Mouse (Mus musculus): Measurements from ENCODE around the gene Rnf224. TPM values are rescaled to one million over a fixed set of nuclear protein-coding genes. Genes with fewer than 3 reads are reported as not detected.
"Not testable (repeated sequence)": the region's sequence is repeated elsewhere in the genome, so short reads cannot be mapped to it uniquely, and the experiment has no call there.

The Rnf224 gene
- total RNA-seq, 2 experiments from 2014 or later, result not detected

DNA sequence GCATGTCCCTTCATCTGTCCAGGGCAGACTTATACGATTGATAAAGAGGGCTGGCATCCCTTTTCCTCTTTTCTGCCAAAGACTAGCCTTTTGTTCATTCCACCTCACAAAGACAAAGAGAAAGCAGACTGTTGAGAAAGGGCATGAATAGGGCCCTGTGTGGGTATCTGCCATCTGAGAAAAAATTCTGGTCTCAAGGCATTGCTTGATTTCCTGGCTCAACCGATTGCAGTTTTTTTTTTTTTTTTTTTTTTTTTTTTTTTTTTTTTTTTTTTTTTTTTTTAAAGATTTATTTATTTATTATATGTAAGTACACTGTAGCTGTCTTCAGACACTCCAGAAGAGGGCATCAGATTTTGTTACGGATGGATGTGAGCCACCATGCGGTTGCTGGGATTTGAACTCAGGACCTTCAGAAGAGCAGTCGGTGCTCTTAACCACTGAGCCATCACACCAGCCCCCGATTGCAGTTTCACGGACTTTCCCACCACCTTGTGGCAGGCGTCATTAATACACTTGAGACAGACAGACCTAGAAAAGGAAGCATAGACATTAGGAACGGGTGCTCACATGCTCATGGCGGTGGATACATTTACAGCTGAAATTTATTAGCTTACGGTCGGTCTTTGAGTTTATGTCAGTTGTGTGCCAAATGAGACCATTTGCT is 20.0 kb upstream of the Rnf224 start:
- DNase-seq (ENCODE audit: low spot score in 2 of 2), result not testable (repeated sequence)

DNA sequence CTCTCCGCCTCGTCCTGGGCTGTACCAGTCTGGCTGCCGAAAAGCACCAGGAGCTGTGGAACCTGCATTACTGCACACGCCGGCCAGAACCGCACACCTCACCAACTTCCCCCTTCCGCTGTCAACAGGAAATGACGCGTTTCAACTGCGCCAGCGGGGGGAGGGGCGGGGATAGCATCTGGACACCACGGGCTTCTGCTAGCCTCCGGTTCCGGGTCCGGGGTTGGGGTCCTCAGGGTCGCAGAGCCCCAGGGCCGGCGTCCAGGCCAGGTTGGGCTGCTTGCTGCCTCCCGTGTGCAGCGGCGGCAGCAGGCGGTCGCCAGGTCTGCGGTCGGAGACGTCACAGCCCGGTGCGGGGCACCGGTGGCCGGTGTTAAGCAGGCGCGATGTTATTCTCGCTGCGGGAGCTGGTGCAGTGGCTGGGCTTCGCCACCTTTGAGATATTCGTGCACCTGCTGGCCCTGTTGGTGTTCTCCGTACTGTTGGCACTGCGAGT is 18.7 kb upstream of the Rnf224 start, which contains the start of gene Tmem203:
TSS of gene Tmem203 (plus strand) at position 156 of the 496 bp plus-strand sequence.
- peak; percentile 63 to 79 for DNase-seq (ENCODE audit: low spot score in 2 of 2)

DNA sequence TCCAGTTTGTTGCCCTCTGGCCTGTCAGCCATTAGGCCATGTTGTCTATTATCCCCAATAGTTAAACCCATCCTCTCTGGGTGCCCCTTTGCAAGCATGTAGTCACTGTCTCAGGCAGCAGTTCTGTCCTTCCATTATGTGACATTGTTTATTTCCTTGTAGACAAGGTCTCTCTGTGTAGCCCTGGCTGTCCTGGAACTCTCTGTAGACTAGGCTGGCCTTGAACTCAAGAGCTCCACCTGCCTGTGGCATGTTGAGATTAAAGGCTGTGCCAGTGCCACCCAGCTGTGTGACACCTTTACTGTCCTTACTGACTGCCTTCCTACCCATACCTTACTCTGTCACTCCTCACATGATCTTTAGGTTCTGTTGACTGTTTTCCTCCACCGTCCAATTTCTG is 15.7 kb upstream of the Rnf224 start:
- DNase-seq (ENCODE audit: low spot score in 2 of 2), result no peak

DNA sequence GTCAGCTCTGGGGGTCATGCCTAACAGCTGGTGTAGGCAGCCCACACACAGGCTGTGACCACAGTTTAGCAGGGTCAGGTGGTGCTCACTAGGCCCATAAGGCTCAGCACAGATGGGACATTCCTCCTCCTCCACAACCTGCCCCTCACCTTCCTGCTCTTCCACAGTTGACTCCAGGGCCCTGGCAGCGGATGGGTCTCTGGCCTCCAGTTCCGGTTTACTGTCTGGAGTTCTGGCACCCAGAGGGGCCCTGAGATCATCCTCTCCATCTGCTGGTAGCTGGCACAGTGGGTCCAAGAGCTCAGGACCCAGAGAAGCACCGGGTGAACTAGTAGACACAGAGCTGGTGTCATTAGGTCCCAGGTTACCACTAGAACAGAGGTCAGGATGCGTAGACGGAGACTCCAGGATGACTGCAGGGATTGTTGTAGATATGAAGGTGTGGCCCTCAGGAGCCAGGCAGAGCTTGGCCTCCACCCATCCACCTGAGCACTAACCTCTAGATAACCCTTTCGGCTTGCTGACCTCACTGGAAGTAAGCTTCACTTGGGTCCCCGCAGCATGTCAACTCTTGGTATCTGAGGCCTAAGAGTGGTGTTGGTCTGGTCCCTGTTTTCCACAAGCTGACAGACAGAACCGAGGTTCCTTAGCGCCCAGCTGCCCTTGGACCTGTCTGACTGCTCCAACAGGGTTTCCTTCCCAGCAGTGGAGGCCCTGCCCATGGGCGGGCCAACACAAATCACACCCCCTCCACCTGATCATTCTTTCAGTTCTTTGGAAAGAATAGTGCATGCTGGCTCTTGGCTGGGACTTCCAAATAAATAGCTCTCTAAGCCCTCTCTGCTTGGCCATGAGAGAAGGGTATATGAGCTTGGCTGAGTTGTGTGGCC is 9.8 kb upstream of the Rnf224 start, which contains the start of gene AL732309.1:
TSS of gene AL732309.1 (minus strand) at position 681 of the 890 bp plus-strand sequence.
- DNase-seq (ENCODE audit: low spot score in 2 of 2), result no peak

DNA sequence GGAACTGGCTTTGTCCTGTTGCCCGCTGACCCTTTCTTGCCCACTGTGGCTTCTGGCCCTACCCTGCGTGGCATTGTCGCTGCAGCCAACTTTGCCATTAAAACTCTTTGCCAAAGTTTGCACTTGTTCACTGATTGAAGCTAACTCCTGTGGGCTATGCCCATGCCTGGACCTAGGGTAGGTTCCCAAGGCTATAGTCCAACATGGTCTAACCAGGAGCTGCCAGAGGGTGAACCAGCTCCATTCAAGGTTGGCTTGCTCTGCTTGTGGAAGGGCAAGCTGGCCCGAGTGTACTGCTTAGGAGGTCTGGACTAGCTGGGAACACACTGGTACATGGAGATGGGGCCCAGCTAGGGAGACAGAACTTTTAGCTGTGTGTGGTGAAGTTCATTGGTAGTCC is 7.6 kb upstream of the Rnf224 start:
- DNase-seq (ENCODE audit: low spot score in 2 of 2), result no peak

DNA sequence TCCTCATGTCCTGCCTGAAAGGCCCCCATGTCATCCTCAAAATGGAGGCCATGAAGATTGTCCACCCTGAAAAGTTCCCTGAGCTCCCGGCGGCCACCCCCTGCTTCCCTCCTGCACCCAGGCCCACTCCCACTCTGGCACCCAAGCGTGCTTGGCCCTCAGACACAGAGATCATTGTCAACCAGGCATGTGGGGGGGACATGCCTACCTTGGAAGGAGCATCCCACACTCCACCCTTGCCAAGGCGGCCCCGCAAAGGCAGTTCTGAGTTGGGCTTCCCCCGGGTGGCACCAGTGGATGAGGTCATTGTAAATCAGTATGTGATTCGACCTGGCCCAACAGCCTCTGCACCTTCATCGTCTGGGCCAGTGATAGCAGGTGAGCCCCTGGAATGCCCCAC is 6.8 kb upstream of the Rnf224 start:
- DNase-seq (ENCODE audit: low spot score in 2 of 2), result no peak

DNA sequence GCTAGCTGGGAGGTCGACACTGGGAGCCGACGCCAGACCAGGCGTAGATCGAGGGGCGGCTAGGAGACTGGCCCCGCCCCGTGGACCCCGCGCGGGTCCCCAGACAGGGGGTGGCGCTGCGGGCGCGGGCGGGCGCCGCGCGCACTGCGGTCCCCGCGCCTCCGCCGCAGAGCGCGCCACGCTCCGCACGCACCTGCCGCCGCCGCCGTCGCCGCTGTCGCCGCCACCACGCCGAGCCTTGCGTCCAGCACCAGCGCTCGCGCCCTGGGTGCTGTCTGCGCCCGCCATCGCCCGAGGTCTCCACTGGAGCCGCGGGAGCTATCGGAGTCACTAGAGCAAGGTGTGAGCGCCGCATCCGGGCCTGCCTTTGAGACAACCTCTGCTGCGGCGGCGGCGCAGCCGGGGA is 5.5 kb upstream of the Rnf224 start, which contains the start of the genes Rnf208 and Cysrt1:
TSS of gene Rnf208 (plus strand) at position 155 of the 406 bp plus-strand sequence.
TSS of gene Cysrt1 (minus strand) at position 352 of the 406 bp plus-strand sequence.
- no peak for DNase-seq (ENCODE audit: low spot score in 2 of 2)

DNA sequence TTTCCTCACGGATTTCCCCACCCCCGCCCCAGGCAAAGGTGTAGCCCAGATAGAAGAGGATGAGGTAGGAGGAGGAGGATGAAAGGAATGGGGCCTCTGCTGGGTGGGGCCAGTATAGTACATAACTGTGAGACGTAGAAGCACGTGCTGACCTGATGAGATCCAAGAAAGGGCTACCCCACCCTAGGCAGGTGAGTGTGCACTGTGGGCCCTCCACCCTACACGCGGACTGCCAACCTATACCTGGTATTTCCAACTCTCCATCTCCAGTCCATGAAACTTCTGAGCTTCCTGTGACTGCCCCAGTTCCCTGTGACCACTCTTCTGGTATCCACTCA is 4.8 kb upstream of the Rnf224 start:
- no peak for DNase-seq (ENCODE audit: low spot score in 2 of 2)

DNA sequence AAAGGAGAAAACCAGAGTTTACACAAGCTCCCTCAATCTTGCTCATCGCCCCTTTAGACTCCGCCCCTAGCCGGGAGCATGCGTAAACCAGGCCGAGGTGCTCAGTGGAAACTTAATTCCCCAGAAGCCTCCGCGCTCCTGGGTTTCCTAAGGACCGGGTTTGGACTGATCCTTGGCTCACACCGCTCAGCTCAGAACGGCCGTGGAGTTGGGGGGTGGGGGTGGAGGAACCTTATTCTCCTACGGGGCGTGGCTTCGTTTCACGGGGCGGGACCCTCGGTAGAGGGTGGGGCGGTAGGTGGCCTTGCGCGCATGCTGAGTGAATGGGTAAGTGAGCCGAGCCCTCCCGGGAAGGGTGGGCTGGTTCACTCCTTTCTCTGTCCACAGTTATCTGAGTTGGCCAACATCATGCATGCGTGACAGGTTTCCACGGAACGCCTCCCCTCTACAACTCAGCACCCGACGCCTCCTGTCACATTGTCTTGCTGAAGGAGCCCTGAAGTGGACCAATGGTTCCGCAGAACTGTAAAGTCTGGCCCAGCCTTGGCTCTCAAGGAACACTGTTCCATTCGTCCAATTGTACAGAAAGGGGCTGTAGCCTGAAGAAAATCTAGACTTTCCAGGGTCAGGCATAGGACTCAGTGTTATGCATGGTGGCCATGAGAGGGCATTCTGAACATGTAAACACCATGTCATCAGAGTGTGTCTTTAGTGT is 4.3 kb upstream of the Rnf224 start:
- DNase-seq (ENCODE audit: low spot score in 2 of 2), result peak; percentile 32 to 49

DNA sequence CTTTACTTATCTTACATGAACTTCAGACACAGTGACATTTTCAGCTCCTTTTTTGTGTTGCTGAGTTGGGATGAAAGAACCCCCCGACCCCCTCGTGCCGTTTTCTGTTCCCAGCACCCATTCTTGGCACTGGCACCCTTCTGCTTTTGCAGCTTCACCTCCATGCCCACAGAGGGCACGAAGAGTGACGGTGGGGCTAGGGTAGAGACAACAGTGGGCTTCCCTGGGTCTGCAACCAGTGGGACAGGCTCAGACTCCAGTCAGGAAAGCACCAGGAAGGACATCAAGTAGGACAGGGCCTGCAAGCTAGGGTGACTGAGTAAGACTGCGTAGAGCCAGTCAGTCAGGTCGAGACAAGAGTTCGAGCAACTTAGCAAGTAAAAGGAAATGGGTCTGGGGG is 3.7 kb upstream of the Rnf224 start:
- no peak for DNase-seq (ENCODE audit: low spot score in 2 of 2)

DNA sequence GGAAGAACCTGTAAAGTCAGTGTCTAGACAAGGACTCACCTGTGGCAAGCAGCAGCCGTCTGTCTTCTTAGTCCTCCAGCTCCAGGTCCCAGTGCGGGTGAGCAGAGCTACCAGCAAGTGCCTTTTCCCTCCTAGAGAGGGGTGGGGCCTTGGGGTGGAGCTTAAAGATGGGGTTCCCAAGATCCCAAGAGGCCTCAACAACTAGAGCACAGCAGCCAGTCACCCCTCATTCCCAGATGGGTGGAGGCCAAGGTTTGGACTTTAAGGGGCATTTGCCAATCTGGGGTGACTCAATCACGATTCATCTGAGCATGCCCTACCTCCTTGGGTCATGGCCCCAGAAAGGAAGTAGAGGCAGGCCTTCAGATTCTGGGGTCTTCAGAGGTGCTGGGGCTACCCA is 3.2 kb upstream of the Rnf224 start:
- DNase-seq (ENCODE audit: low spot score in 2 of 2), result no peak

DNA sequence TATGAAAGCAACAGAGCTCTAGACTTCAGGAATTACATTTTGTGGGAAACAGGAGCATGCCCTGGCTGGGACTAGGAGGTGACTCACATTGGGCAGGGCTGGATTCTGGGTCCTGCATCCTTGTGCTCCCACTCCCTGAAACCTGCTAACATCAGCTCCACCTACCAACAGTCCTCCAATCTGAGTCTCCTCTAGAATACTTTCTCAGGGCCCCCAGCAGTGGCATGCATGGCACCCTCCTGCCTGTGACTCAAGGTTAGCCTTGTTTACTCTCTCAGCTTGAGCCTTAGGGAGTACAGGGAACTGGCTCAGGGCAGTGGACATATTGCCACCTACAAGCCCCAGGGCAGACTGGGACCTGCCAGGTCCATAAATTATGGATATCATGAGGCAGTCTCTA is 1.5 kb upstream of the Rnf224 start:
- DNase-seq (ENCODE audit: low spot score in 2 of 2), result no peak

DNA sequence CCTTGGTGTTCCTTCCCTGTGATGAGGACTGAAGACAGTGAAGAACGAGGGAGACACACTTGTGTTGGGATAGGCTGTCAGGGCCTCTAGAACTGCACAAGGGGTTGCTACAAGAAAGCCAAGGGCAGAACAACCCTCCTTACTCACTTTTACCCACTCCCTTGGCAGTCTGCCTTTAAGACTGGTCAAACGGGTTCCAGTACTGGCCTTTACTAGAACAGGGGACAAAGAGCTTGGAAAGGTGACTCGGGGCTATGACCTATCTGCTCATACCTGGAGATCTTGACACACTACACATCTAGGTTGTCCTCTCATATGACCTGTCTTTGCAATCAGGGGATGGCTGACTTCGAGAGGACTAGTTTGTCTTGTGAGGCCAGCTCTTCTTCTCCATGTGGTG is 935 bp upstream of the Rnf224 start:
- DNase-seq (ENCODE audit: low spot score in 2 of 2), result no peak

DNA sequence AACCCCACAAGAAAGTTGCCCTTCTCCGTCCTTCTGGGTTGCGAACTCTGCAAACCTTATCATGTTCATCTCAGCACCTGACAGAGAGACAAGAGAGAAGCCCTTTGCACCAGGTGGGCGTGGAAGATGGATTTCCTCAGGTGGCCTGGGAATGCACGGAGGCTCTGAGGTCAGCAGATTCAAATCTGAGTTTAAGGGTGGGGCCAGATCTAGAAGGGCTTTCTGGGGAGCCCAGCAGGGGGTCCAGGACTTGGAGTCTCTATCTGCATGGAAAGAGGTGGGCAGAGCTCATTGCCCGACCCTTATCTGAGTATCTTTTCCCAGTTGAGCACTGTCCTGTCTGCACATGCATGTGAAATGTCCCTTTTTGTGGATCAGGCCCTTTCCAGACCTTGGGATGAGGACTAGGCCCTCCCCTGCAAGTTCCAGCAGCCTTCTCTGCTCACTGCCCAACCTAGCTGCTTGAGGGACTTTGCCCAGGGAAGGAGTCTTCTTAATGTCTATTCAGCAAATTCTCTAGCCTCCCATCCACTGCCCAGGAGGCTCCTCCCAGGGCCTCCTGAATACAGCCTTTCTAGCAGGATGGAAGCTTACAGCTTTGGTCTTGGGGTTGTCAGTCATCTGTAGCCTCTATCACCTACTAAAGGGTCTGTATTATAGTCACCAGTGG is 1.9 kb downstream of the Rnf224 start:
- no peak for DNase-seq (ENCODE audit: low spot score in 2 of 2)

DNA sequence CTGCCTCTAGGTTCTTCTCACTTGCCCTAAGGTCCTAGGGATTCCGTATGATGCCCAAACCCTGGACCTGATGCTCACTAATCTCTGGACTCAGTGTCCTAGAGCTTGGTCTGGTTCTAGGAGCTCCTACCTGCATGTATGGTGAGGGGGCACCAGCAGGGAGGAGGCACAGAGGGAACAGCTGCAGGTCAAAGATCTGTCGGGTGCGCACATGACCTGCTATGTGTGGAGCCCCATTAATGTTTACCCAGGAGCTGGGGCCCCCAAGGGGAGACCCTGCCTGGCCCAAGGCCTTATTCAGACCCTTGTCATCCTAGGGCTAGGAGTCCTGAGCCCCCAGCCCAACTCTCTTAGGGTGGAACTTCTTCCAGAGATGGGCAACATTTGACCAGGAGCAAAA is 2.5 kb downstream of the Rnf224 start, which contains the start of gene Slc34a3:
TSS of gene Slc34a3 (minus strand) at position 315 of the 400 bp plus-strand sequence.
- DNase-seq (ENCODE audit: low spot score in 2 of 2), result no peak

DNA sequence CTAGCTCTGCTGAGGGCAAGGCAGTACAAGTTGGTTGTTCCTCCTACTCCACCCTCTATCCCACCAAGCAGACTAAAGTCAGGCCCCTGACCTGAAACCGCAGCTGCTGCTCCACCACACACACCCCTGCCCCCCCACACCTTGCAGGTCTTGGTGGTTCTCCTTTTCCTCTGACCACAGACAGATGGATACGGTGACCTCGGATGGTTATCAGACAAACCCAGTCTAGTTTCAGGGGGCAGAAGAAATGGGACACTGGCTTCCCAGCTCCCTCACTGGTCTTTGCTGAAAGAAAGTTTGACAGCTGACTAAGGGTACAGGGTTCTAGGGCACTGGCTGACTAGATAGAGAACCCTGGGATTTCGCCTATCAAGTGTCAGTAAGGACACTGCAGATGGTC is 3.2 kb downstream of the Rnf224 start:
- DNase-seq (ENCODE audit: low spot score in 2 of 2), result no peak

DNA sequence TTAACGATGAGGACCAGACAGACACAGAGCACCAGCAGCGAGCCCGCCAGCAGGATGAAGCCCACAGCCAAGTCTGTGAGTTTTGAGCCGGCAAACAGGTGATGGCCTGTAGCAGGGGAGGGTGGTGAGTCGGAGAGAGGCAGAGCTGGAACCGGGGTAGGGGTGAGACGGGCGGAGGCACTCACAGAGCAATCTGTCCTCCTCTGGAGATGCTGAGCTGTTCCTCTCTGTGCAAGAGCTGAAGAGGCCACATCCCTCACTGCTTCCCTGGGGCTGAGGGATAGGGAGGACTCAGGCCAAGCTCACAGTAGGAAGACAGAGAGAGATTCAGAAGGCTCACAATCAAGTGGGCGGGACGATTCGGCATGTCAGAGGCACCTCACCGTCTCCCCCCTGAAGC is 5.5 kb downstream of the Rnf224 start:
- no peak for DNase-seq (ENCODE audit: low spot score in 2 of 2)

DNA sequence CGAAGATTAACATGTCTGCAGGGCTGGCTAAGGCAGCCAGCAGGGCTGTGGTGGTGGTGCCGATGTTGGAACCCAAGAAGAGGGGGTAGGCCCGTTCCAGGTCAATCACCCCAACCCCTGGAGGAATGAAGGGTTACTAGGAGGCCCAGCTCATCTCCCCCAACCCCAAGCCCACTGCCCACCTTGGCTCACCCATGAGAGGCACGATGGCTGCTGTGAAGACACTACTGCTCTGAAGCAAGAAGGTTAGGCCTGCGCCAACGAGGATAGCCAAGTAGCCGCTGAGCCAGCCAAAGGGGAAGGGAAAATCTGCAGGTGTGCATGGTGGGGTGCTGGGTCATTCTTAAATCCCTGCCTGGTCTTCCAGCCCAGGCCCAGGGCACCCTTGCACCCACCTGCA is 6.0 kb downstream of the Rnf224 start:
- no peak for DNase-seq (ENCODE audit: low spot score in 2 of 2)

DNA sequence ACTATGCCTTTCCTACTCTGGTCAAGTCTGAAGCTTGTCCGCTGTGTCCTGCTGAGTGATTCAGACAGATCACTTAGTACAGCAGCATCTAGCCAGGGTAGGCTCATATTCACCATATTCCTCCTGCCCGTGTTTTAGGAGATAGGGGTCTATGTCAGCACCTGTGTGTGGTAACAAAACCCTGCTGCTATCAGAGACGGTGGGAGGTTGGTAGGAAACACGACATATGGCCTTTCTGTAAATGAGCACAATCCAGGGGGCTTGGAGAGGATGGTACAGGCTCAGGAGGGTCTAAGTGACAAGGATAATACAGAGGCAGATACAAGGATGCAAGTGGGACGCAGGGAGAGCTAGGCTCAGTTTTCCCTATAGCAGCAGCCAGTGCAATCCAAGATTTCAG is 7.0 kb downstream of the Rnf224 start:
- DNase-seq (ENCODE audit: low spot score in 2 of 2), result no peak

DNA sequence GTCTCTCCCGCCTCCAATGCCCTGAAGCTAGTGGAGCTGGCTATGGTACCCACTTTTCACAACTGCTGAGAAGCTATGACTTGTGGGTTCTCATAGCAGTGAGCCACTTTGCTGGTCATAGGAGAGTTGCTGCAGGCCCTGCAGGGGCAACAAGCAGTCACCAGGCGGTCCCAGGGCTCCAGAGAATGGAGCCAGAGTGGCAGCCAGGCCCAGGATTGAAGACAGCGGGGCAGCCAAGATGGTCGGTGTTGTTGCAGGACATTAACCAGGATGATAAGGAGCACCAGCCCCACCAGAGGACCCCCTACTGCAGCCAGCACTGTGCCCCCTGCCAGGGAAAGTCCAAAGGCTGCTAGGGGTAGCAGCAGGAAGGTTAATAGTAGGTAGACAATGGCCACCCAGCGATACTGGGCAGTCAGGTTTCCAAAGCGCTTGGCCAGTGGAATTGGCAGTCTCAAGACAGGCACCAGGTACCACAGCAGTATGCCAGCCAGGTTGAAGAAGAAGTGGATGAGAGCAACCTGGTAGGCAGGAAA is 7.5 kb downstream of the Rnf224 start:
- no peak for DNase-seq (ENCODE audit: low spot score in 2 of 2)
